Mouse (Mus musculus) cerebellum, adult 18-20 months (tissue): Measurements from ENCODE around the gene Sirt2.

Source experiments
- DNase-seq, 2 experiments: peaks; one replicate each; pipeline ENCODE4 v3.0.0; 2021

Sirt2 gene

DNA sequence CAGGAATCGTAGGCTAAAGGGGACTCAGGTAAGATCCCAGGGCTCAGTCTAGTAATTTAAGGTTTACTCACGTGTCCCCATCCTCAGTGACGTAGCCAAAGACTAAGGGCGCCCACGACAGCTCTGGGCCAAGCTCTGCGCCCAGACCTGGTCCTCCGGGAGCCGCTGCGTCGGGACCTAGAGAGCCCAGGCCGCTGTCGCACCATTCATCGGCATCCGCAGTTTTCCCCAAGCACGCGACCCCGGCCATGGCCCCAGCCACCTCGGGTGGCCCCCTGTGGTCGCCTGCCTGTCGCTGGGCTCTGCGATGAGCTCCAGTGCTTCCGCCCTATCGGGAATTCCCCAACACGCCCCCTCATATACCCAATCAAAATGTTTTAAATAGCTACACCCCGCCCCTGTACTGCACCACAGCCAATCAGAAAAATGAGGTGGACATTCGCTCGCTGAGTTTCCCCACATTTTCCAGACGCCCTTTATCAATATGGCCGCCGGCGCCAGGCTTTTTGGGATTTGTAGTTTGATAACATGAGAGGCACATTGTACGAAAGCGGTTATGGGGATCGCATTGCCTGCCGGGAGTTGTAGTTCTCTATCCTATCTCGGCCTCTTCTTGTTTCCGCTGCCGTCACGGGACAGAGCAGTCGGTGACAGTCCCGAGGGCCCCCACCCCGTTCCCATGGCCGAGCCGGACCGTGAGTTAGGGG, at the start of gene Sirt2:
TSS of gene Sirt2 (plus strand) at position 563 of the 707 bp plus-strand sequence.
- peak; percentile 95 to 99 for DNase-seq

- no peak for DNase-seq
Observed at GRCm38 (mm10) chr7:28717726-28718125, 48.8 kb upstream of the Sirt2 start.

- no peak for DNase-seq
Observed at GRCm38 (mm10) chr7:28719159-28719558, 47.4 kb upstream of the Sirt2 start.

- no peak for DNase-seq
Observed at GRCm38 (mm10) chr7:28719650-28720049, 46.9 kb upstream of the Sirt2 start.

DNA sequence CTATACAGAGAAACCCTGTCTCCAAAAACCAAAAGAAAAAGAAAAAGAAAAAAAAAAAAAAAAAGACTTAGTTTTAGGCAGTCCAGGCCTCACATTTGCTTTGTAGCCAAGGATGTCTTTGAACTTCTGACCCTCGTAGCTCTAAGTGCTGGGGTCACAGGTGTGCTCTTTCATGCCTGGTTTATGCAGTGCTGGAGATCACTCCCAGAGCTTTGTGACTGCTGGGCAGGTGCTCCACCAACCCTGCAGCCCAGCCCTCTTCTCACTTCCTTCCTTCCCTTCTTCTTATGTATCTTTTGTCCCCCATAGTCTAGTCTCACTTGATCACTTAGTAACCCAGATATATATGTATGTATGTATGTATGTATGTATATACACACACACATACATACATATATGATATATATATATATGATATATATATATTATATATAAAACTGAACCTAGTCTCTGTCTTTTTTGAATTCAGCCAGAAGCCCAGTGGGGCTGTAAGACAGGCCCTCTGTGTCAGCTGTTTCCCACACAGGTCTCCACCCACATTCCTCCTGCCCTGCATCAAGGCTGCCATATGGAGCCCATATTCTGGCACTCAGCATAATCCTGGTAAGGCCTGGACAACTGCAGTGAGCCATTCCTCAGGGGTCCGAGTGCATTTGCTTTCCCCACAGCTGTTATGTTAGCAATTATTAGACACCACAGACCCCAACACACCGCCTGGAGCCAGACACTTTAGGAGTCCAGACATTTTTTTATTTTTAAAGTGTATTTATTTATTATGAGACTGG, 45.6 kb upstream of the Sirt2 start:
- DNase-seq: no peak

GRCm38 (mm10) chr7:28722079-28722478, 44.5 kb upstream of the Sirt2 start:
- no peak for DNase-seq

GRCm38 (mm10) chr7:28724613-28725012, 41.9 kb upstream of the Sirt2 start:
- DNase-seq: no peak

GRCm38 (mm10) chr7:28726600-28726999, 39.9 kb upstream of the Sirt2 start:
- peak; percentile 87 to 88 for DNase-seq

DNA sequence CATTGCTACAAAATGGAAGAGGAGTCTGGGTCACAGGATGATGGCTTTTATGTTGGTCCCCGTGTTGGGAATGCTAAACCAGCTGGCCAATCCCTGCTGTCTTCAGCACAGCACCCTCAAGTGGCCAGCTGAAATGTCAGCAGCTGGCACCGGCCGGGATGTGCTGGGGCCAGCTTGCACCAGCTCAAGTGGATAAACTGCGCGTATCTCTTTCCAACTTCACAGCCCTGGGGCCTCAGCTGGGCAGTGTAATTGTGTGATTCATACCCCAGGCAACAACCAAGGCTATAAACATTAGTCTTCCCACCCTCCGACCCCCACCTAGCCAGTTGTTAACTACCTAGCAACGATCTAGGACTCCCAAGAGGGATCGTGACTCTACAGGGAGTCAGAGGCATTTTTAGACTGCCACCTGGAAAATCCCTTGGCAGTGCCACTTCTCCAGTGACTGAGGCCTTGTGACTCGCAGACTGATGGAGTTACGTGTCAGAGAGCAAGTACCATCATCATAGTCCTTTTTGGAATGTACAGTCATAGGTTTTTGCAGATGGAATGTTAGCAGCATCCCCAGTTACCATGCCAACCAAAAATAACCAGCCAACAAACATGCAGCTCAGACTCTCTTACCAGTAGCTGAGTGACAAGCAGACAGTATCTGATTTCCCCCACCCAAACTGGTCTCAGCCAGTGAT, 38.7 kb upstream of the Sirt2 start:
- DNase-seq: peak in 1 of 2 experiments; percentile 26

DNA sequence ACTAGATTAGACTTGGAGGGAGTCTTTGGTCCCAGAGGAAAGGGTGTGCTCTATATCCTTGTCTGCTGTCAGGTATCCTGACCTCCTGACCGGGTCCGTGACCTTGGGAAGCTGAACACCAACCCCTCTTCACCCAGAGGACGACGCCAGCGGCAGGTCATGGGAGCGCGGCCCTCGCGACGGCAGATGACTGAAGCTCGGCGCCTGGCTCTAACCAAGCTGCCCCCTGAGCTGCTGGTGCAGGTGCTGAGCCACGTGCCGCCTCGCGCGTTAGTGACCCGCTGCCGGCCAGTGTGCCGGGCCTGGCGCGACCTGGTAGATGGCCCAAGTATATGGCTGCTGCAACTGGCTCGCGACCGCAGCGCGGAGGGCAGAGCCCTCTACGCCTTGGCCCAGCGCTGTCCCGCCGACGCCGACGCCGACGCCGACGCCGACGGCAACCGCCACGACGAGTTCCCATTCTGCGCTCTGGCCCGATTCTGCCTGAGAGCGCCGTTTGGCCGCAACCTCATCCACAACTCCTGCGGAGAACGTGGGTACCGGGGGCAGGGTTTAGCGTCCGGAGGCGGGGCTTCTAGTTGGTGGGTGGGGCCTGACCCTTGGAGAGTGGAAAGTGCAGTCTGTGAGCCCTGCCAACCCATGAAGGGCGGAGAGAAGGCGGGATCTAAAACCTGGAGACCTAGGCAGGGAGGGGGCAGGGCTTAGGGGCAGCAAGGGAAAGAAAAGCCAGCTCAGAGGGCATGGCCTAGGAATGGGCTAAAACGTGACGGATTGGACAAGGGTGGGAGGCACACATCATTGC, 34.0 kb upstream of the Sirt2 start:
- peak; percentile 68 to 81 for DNase-seq

GRCm38 (mm10) chr7:28733211-28733610, 33.3 kb upstream of the Sirt2 start:
- DNase-seq: no peak

DNA sequence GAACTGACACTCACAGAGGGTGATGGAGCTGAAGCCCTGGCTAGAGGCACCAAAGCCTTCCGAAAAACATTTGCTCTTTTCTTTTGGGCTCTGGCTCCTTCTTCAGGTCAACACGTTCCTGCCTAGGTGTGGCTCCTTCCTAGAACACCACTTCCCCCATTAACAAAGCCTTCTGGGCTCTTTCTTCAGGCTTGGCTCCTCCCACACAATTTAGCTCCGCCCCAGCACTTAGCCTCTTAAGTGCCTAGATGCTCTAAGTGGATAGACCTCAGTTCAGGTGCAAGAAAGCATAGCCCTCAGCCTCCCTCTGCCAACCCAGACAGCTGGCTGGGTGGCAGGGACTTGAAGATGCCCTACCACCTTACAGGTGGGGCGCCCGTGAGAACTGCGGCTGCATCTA, 30.8 kb upstream of the Sirt2 start:
- no peak for DNase-seq

- no peak for DNase-seq
Observed at GRCm38 (mm10) chr7:28739829-28740228, 26.7 kb upstream of the Sirt2 start.

DNA sequence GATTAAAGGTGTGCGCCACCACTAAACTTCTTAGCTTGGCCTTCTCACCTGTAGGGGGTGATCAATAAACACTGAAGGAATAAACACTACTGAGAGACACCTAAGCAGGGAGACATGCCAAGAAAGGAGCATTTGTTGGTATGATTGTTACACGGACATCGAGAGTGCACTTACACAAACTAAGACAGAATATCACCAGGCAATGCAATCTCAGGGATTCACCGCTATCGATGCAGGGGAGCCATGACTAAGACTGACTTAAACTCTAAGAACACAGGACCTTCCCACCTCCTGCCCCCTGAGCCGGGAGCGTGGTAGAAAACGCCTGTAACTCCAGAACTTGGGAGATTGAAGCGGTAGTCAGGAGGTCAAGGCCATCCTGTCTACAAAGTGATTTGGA, 25.6 kb upstream of the Sirt2 start:
- no peak for DNase-seq

DNA sequence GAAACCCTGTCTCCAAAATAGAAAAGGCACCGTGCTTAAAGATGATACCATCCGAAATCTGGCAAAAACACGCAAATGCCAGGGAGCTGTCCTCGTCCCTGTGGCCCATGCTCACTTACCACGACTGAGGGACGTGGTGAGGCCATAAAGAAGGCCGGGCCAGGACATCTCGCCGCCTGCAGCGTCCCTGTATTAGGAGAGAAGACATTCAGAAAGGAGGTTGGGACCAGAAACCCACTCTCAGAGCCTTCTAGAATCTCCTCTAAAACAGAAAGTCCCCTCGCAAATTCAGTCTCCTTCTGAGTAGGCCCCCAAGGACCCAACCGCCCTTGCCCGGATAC, 25.2 kb upstream of the Sirt2 start:
- no peak for DNase-seq

DNA sequence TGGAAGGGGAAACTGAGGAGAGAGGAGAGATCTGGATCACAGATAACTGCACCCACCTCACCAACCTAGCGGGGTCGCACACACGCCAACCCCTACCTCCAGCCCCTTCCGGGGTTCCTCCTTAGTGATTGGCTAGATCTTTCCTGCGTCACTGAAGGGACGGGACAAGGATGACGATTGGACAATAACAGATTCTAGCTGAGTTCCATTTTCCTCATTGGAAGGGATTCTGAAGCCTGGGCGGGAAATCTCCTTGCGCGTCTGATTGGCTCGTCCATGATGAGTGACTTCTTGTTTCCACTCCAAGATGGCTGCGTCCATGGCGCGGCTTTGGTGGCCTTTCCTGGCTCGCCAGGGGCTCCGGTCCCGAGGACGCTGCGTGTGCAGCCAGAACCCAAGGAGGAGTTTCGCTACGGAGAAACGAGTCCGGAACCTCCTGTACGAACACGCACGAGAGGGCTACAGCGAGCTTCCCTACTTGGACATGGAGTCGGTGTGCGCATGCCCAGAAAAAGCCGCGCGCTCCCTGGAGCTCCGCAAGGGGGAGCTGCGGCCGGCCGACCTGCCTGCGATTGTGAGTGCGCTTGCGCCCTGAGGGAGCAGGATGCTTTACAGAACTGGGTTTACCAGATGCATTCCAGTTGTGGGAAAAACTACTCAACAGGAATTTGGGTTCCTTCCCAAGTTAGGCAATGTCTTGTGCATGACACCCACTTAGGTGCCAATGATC, 24.7 kb upstream of the Sirt2 start, which contains the start of the genes Mrps12 and Sars2:
TSS of gene Mrps12 (minus strand) at position 112 of the 730 bp plus-strand sequence.
TSS of gene Sars2 (plus strand) at position 284 of the 730 bp plus-strand sequence.
- DNase-seq: peak; percentile 97 to 98

DNA sequence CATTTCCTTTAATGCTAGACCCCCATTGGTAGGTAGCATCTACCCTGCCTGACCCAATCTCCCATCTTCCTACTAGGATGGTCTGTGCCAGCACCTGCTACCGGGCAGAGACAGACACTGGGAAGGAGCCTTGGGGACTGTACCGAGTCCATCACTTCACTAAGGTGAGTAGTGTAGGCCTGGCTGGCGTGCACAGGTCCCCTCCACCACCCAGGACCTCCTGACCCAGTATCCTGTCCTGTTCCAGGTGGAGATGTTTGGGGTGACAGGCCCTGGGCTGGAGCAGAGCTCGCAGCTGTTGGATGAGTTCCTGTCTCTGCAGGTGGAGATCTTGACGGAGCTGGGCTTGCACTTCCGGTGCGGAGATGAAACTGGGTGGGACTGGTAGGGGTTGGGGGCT, 16.6 kb upstream of the Sirt2 start:
- no peak for DNase-seq

- no peak for DNase-seq
Observed at GRCm38 (mm10) chr7:28756079-28756478, 10.5 kb upstream of the Sirt2 start, which contains the start of gene Ccer2. Gene Ccer2, plus strand, starts transcription at chr7:28756174.

- DNase-seq: no peak
Observed at GRCm38 (mm10) chr7:28758623-28759022, 7.9 kb upstream of the Sirt2 start.

- no peak for DNase-seq
Observed at GRCm38 (mm10) chr7:28761907-28762306, 4.6 kb upstream of the Sirt2 start.

DNA sequence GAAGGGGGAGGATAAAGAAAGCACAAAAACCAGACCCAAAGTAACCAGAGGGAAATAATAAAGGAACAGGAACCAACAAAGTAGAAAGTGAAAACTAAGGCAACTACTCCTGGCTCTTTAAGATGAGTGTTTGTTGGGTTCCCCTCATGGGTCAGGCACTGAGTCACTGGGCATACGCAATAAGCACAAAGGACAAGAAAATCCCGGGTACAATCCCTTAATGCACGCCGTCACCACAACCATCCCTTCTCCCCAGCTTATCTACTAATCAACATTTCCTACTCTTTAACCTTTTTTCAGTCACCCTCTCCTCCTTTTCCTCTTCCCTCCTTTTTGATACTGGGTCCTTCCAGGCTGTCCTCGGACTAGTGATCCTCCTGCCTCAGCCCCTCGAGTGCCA, 1.3 kb upstream of the Sirt2 start:
- DNase-seq: no peak

GRCm38 (mm10) chr7:28766910-28767309, 375 bp downstream of the Sirt2 start:
- DNase-seq: no peak
